Mouse (Mus musculus): ENCODE data around the gene Gm49405.

GRCm38 (mm10) chr19:3955033-3955432 is 45.4 kb upstream of the Gm49405 start:
- TF ChIP-seq TAL1 (IDR thresholded peaks at IDR 0.05; ENCODE audit: low read length) (no peak), GATA1 (IDR thresholded peaks at IDR 0.05; ENCODE audit: low read length) (no peak)
